Mouse (Mus musculus): ENCODE measurements around the gene Olfr693.
"Not testable (repeated sequence)": the region's sequence is repeated elsewhere in the genome, so short reads cannot be mapped to it uniquely, and the experiment has no call there.

Gene Olfr693

DNA sequence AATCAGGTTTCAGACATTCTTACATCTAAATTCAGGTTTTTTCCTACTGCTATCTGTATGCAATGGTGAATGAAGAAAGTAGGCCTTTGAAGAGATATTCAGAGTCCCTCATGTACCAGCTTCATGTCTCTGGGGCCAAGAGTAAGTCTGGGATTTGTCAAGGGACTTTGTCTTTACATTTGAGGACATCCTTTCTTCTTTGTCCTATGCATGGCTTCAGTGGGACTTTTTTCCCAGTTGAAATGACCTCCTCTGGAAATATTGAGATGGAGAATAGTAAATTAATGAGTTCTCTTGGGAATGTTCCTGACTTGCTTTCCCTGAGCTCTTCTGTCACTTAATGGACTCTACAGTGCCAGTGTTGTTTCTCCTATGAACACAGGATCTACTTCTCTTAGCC lies at the start of gene Olfr693:
Olfr693 (minus strand) TSS at position 101 of the 400 bp plus-strand sequence.
- DNase-seq (ENCODE audit: low read depth) = no peak

DNA sequence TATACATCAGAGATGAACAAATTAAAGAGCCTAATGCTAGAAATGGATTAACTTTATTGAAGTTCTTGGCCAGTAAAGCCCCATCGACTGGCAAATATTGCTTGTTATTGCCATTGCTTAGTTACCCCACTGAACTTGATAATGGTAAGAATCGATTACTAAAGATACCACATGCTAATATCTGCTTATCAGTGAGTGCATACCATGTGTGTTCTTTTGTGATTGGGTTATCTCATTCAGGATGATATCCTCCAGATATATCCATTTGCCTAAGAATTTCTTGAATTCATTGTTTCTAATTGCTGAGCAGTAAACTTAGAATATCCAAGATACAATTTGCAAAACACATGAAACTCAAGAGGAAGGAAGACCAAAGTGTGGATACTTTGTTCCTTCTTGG lies 45.3 kb upstream of the Olfr693 start:
- DNase-seq (ENCODE audit: low read depth) = not testable (repeated sequence)

DNA sequence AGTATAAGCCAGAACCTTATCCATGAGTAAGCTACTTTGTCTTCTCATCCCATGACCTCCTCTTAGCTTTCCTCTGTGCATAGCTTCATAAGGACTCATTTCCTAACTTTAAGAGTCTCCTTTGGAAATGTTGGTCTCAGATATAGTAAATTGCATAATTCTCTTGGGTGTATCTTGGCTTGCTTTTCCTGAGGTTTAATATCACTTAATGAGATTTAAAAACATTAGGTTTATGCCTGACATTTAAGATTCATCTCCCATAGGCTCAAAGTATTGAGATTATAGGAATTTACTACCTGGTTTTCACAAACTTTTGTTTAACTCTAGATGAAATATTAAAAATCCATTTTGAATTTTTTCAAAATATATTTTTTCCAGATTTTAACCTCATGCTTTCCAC lies 35.9 kb upstream of the Olfr693 start, which contains the start of gene Olfr695:
Olfr695 (minus strand) TSS at position 101 of the 400 bp plus-strand sequence.
- DNase-seq (ENCODE audit: low read depth) = no peak

DNA sequence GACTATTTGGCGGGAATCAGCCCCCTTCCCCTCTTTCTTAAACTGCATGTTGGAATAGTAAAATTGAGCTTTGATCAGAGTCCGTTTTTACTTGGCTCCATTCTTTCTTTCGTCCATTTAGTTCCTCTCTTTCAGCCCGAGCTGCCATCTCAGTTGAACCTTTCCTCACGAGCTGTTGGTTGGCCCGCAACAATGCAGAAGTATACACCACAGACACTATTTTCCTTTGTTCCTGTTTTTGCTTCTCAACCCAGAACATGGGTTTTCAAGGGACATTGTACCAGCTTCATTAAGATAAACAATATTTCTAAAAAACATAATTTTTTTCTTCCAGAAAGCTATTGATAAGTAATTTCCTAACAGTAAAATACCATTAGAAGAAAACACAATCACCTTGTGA lies 31.1 kb upstream of the Olfr693 start:
- DNase-seq (ENCODE audit: low read depth) = no peak

DNA sequence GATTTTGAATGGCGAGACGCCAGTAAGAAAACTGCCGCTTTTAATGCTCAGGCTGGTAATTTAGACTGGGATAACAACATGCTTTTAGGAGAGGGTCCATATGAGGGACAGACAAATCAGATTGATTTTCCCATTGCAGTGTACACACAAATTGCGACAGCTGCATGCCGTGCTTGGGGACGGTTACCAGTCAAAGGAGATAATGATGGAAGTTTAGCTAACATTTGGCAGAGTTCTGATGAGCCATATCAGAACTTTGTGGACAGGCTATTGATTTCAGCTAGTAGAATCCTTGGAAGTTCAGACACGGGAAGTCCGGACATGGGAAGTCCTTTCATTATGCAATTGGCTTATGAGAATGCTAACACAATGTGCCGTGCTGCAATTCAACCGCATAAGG lies 27.3 kb upstream of the Olfr693 start:
- not testable (repeated sequence) for DNase-seq (ENCODE audit: low read depth)

DNA sequence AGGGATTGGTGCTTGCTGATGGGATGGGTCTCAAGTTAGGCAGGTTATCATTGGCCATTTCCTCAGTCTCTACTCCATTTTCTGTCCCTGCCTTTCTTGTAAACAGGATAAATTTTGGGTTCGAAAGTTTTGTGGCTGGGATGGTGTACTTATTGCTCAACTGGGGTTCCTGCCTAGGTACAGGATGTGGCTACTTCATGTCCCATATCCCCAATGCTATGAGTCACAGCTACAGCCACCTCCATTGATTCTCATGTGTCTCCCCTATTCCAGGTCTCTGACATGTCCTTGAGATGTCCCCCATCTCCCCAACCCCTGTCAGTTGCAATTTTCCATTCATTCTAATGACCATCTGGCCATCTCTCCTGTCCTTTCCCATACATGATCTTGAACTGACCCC lies 16.5 kb upstream of the Olfr693 start:
- DNase-seq (ENCODE audit: low read depth) = no peak

DNA sequence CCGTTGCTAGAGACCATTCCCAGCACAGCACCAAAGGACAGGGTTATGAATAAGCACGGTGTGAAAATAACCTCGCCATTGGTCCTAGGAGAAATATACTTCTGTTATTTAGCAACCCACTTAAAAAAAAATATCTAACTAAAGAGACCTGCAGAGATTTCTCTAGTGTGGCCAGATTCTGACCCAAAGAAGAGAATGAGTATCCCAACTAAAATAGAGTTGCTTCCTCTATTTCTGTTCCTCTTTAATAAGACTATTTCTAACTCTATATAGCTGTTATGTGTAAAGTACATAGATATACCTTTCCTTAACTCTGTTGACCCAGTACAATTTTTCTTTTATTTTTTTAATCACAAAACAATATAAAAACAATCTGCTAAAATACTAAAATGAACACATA lies 12.6 kb upstream of the Olfr693 start:
- DNase-seq (ENCODE audit: low read depth) = no peak

DNA sequence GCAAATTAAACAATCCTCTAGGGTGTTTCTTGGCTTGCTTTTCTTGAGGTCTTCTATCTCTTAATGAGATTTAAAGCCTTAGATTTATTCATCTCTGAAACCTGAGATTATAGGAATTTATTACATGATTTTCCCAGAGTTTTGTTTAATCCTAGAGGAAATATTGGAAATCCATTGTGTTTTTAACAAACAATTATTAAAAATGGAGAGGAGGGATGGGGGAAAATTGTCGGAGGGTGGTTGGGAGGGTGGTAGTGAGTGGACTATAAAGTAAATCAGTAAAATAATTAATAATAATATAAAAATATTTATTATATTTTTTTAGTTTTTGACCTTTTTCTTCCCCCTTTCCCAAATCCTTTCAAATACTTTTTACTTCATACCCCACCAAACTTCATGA lies 11.3 kb upstream of the Olfr693 start, which contains the start of gene Olfr694:
Olfr694 (minus strand) TSS at position 101 of the 400 bp plus-strand sequence.
- DNase-seq (ENCODE audit: low read depth) = no peak

DNA sequence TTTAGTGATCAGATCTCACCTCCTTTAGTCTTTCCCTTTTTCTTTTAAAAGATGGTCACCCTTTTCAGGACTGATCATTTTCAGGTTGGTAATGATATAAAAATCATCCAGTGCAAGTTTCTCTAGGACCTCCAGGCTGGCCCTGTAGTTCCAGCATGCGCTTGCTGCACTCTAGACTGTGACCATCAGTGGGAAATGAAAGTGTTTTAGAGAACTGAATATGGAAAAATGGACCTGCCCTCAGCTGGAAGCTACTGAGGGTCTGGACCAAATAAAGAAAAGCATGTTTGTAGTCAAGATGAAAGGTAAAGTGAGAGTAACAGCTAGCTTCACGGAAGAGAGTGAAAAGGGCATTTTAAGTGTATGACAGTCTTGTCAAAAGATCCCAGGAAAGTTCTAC lies 5.0 kb upstream of the Olfr693 start:
- no peak for DNase-seq (ENCODE audit: low read depth)

DNA sequence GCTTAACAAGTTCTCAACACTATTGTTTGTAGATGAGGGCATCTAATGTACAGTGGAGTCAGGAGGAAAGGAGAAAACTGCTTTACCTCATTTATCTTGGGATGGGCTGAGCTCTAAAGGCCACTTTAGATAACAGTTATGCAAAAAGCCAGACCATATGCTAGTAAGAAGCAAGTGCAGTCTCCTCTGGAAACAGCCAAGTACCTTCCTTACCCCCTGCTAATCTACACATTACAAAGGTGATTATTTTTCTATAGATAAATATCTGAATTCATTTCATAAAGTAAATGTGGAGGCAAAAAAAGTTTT lies 28.1 kb downstream of the Olfr693 start:
- DNase-seq (ENCODE audit: low read depth) = no peak

DNA sequence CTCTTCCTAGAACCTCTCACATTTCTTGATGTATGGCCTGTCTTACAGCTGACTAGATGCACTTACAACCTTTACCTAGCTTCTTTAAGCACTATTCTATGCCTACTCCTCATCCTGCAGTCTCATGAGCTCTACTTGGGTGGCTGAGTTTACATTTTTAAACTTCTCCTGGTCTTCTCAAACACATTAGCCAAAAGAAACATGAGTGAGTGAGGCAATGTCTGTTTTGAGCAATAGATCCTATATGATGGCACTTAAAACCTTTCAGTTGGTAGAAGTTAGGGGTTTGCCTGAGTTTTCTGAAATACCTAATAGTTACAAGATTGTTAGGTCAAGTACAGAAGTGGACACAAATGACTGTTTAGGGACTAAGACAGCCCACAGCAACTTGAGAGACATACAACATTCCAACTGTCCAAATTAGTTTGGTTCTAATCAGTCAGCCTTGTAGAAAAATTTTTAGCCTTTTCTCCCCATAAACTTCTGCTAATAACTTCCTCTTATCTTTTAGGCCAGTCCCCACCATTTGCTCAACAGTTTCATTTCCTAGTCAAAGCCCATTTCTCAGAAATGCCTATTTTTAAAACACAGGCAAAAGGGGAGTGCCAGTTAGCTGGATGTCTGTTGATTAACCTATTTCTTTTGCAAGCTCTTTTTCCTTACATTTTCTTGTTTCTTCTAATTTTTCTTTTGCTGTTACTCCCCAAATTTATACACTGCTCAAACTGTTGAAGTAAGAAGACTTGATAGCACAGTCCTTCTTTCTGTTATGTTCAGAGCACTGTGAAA lies 28.6 kb downstream of the Olfr693 start:
- DNase-seq (ENCODE audit: low read depth) = no peak

DNA sequence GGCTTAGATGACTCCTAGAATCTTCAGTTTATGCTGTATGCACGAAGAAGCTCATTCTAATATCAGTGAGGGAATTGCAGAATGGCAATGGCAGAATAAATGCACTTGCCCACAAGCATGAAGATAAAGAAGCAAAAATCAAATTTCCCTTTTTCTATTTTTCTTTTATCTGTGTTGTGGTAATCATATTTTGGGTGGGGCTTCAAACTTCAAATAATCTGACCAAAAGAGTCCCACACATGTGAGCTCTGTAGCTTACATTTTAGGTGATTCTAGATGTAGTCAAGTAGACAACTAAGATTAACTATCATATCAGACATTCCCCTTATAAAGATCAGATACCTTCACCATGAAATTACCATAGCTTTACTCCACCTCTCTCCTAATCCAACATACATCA lies 30.6 kb downstream of the Olfr693 start:
- DNase-seq (ENCODE audit: low read depth) = no peak

DNA sequence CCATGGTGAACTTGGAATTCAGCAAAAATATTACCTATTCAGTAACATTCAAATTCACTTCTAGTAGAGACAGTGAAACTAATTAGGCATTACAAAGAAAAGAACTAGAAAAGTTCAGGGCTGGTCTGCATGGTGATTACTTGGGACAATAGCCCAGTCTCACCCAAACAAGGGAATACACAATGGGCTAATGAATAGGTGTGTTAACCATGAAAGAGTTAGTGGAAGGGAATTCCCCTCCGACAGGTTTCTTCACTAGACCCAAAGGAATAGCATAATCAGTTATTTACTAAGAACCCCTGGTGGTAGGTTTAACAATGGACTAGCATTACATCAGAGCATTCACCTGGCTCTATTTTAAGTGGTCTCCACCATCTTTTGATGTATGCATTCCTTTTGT lies 35.1 kb downstream of the Olfr693 start:
- DNase-seq (ENCODE audit: low read depth) = no peak

DNA sequence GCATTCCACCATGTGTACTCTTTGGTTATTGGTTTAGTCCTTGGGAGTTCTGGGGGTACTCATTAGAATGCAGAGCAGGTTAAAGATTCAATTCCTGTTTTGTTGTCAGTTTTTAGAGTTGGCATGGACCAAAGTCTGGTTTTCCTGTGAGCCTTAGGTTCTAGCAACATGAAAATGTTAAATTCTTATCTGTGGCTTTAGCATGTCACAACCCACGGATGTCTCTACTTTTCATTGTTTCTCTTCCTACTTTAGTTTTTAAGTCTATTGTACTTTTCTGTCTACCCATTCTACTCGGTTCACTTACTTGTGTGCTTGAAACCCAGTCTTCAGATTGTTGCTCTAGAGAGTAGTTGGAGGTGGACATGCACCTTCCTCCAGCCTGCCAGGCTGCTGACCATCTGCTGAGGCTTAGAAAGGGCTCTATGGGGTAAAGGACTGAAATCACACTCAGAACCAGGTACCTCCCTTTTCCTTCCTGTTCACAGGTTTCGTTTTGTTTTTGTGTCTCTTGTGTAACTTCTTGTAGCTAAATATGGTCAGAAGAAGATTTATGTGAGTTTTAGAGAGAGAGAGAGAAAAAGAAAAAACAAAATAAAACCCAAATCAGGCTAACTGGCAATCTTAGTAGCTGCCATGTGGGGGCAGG lies 36.0 kb downstream of the Olfr693 start:
- DNase-seq (ENCODE audit: low read depth) = no peak

DNA sequence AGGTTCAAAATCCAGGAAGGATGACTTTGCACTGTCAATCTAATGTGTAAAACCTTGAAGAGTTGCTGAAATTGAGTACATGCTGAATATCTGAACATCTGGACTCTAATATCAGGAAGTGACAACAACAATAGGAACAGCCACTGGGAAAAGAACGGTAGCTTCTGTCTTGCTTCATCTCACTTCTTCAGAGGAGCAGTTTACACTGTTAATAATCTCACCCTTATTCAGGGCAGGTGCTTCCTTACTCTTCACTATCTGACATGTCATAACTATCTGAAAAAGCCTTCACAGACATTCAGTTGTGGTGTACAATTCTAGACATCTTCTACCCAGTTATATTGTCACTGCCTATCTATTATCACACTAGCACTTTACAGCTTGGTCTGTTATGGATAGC lies 39.5 kb downstream of the Olfr693 start:
- DNase-seq (ENCODE audit: low read depth) = no peak

DNA sequence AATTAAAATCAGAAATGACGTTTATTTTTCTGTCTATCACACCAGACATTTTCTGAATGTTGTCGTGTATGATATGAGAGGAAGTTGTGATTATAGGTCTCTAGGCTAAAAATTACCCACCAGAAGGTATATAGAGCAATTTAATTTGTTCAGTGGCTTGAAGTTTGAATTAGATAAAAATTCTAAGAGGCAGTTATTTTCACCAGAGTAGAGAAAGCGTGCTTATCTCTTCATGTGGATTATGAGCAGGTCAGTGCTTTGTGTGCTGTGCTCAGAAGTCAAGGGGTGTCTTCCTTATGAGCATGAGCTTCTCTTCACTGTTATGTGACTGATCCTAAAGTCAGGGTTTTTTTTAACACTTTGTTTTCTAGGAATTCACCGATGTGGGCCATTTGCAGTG lies 44.8 kb downstream of the Olfr693 start:
- no peak for DNase-seq (ENCODE audit: low read depth)
